Mouse (Mus musculus) liver, embryonic 18 days (tissue): ENCODE measurements around the gene Proca1. TPM values are rescaled to one million over a fixed set of nuclear protein-coding genes. Genes with fewer than 3 reads are reported as not detected.

ENCODE experiments used
- polyA plus RNA-seq: library from polyadenylated mRNA; depleted of rRNA; stranded (reverse); fragments of >200 nt; gene quantifications from 2 replicates; pipeline ENCODE4 v1.2.3, GENCODE M21; 2012; rRNA removed

Gene Proca1
- 0.53 and 0.73 TPM in 2 replicates for polyA plus RNA-seq

GRCm38 (mm10) chr11:78193113-78193512 lies at the start of gene Proca1:
TSS of gene Proca1 (plus strand) at chr11:78193392.

DNA sequence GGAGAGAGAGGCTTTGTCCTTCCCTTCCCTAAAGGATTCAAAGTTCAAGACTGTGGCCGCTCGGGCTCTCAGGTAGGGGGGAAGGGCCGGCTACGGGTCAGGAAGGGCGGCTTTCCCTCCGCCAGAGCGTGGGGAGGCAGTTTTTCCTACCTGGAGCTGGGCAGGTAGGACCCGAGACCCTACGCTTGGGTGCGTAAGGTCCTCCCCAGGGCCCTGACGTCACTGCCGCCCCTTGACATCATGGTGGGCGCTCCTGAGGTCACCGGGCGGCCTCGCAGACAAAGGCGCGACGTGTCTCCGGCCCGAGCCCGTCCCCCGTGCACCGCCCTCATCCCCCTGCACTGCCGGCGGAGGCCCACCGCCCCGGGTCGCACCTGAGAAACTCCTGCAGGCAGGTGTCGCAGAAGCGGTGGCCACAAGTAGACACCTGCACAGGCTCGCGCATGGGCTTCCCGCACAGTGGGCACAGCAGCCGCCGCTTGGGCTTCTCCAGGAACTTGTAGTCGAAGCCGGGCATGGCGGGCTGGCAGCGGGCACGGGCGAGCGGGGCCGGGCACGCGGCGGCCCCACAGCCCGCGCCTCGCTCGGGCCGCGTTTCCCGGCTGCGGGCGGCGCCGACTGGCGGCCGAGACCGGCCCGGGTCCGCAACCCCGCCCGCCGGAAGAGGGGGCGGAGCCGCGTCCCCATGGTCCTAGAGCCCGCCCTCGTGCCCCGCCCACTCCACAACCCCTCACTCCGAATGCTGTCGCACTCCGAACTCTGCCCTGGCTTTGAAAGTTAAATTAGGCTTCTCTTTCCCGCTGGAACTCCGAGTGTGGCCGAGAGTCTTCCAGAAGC lies 28.1 kb upstream of the Proca1 start, which contains the start of gene Traf4:
Gene Traf4 (minus strand): TSS at position 666 of the 837 bp plus-strand sequence.

GRCm38 (mm10) chr11:78176402-78176862 lies 16.8 kb upstream of the Proca1 start, which contains the start of the genes Nek8 and Tlcd1:
TSS of gene Nek8 (minus strand) at chr11:78176675.
TSS of gene Tlcd1 (plus strand) at chr11:78176711.

DNA sequence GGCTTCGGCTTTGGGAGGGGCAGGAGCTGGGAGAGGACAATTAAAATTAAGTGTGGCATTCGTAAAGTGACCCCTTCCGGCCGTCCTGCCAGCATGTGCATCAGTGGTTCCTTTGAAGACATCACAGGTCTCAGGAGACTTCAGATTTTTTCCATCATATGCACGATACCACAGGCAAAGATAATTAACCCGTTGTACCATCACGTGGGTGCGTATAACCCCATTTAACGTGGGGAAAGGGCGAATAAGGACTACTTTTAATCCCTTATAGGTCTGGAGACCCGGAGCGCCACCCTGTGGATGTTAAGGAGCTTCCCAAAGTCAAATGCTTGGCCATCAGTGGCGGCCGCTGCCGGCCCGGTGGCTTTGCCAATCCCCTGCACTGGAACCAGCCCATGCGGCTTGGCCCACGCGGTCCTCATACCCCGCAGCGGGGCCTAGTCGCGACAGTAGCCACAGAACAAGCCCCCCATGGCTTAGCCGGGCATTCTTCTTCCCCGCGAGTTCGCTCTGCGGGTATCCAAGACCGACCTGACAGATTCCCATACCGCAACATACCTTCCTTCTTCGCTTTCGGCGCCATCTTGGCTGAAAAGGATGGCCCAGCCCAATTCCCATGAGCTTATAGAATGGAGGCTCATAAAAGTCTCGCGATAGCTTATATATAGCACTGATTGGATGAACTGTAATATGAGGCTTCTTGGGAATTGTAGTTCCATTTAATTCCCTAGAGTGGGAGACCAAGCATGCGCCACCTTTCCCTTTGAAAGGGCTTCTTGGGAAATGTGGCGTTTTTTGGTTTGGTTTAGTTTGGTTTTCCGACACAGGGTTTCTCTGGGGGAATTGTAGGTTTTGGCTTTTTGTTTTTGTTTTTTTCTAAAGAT lies 10.0 kb upstream of the Proca1 start, which contains the start of gene Rpl23a:
Gene Rpl23a (minus strand): TSS at position 624 of the 884 bp plus-strand sequence.

GRCm38 (mm10) chr11:78188331-78189233 lies 4.6 kb upstream of the Proca1 start, which contains the start of gene Rab34:
TSS of gene Rab34 (plus strand) at chr11:78188430.

GRCm38 (mm10) chr11:78245627-78246317 lies 52.6 kb downstream of the Proca1 start, which contains the start of the genes Sdf2 and Supt6:
TSS of gene Sdf2 (plus strand) at chr11:78245746.
TSS of gene Supt6 (minus strand) at chr11:78245987.

Other genes with a start within 250 kb of the Proca1 start
- 14.3 and 19.0 TPM in 2 replicates for gene Phf12, start 210.6 kb upstream of the Proca1 start, polyA plus RNA-seq
- gene Dhrs13, start 161.1 kb upstream of the Proca1 start, polyA plus RNA-seq, result 4.4 TPM in 2 replicates
- 22.3 and 27.6 TPM in 2 replicates for gene Flot2, start 155.5 kb upstream of the Proca1 start, polyA plus RNA-seq
- 10.4 and 11.1 TPM in 2 replicates for gene Eral1, start 113.0 kb upstream of the Proca1 start, polyA plus RNA-seq
- gene Fam222b, start 98.7 kb upstream of the Proca1 start, polyA plus RNA-seq, result 3.8 and 4.4 TPM in 2 replicates
- gene Traf4, start 27.8 kb upstream of the Proca1 start, polyA plus RNA-seq, result 32.6 and 35.0 TPM in 2 replicates
- 6.8 and 8.0 TPM in 2 replicates for gene Nek8, start 16.7 kb upstream of the Proca1 start, polyA plus RNA-seq
- 61.3 and 70.4 TPM in 2 replicates for gene Tlcd1, start 16.7 kb upstream of the Proca1 start, polyA plus RNA-seq
- gene Rpl23a, start 9.8 kb upstream of the Proca1 start, polyA plus RNA-seq, result 1,152 and 1,264 TPM in 2 replicates
- gene Rab34, start 5.0 kb upstream of the Proca1 start, polyA plus RNA-seq, result 15.5 and 16.1 TPM in 2 replicates
- gene Sdf2, start 52.4 kb downstream of the Proca1 start, polyA plus RNA-seq, result 52.2 and 53.7 TPM in 2 replicates
- 5.3 and 6.8 TPM in 2 replicates for gene Supt6, start 52.6 kb downstream of the Proca1 start, polyA plus RNA-seq
- 19.5 and 19.6 TPM in 2 replicates for gene 2610507B11Rik, start 68.4 kb downstream of the Proca1 start, polyA plus RNA-seq
- 0.15 and 0.20 TPM in 2 replicates for gene BC030499, start 97.4 kb downstream of the Proca1 start, polyA plus RNA-seq
- 18.5 and 21.4 TPM in 2 replicates for gene Spag5, start 108.1 kb downstream of the Proca1 start, polyA plus RNA-seq
- 25.4 and 34.5 TPM in 2 replicates for gene Aldoc, start 129.6 kb downstream of the Proca1 start, polyA plus RNA-seq
- gene Pigs, start 135.0 kb downstream of the Proca1 start, polyA plus RNA-seq, result 21.8 and 25.8 TPM in 2 replicates
- gene Unc119, start 150.1 kb downstream of the Proca1 start, polyA plus RNA-seq, result 62.4 and 64.5 TPM in 2 replicates
- gene Foxn1, start 193.2 kb downstream of the Proca1 start, polyA plus RNA-seq, result not detected in 2 replicates
- gene Slc13a2, start 228.8 kb downstream of the Proca1 start, polyA plus RNA-seq, result 0.03 and 0.06 TPM in 2 replicates